Mouse (Mus musculus): ENCODE data around the gene Car12. TPM values are rescaled to one million over a fixed set of nuclear protein-coding genes. Genes with fewer than 3 reads are reported as not detected.

Gene Car12
- polyA plus RNA-seq, 2 experiments, result 0.10 to 0.17 TPM

DNA sequence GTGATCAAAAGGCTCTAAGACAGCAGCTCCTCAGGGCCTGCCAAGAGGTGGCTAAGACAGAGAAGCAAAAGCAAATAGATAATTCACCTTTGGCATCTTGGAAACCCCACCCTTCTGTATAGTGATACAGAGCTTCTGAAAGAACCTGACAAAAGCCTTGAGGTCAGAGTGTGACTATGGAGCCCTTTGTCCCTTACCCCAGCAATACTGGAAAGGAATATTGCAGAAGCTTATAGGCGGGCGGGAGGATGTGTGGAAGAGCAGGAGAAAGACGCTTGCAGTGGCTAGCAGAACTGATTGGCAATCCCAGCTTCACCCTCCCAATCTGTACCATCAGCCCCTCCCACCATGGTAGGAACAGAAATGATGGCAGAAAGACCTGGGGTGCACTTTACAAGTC, 22.5 kb downstream of the Car12 start:
- DNase-seq (ENCODE audit: low read depth in 3 of 3, low spot score in 3 of 3), result no peak
- no peak overlapping the region for H3K4me3 ChIP-seq (ENCODE audit: insufficient read depth in 1 of 2, low read depth in 2 of 2, low read length in 2 of 2)
- H3K27ac ChIP-seq, result no peak overlapping the region
- 69% methylated on average over 3 of the region's 3 CpGs for WGBS (ENCODE audit: insufficient replicate concordance)
- TF ChIP-seq CTCF (IDR thresholded peaks at IDR 0.05; ENCODE audit: low read depth) (no peak), EP300 (IDR thresholded peaks at IDR 0.05; ENCODE audit: low read depth) (no peak)
- no peak overlapping the region for H3K4me2 ChIP-seq (ENCODE audit: low read depth)
- H3K9me3 ChIP-seq (ENCODE audit: control insufficient read depth, low read length), result no peaks in the 10 kb centered on the region
- H3K9ac ChIP-seq (replicated peaks), result no peak overlapping the region
- H3K36me3 ChIP-seq (replicated peaks; ENCODE audit: control insufficient read depth, insufficient read depth, low read depth), result no peaks in the 10 kb centered on the region
- peaks cover 0 to 7% of the 10 kb centered on the region in 2 experiments; a peak in 2 of 4 replicates for H3K4me1 ChIP-seq (replicated peaks; ENCODE audit: control insufficient read depth in 2 of 2, insufficient read depth in 2 of 2, low read length in 1 of 2)
- no peaks in the 10 kb centered on the region for H3K27me3 ChIP-seq (ENCODE audit: control insufficient read depth, insufficient read depth, low read length)
- ATAC-seq (ENCODE audit: insufficient read depth), result no peak

DNA sequence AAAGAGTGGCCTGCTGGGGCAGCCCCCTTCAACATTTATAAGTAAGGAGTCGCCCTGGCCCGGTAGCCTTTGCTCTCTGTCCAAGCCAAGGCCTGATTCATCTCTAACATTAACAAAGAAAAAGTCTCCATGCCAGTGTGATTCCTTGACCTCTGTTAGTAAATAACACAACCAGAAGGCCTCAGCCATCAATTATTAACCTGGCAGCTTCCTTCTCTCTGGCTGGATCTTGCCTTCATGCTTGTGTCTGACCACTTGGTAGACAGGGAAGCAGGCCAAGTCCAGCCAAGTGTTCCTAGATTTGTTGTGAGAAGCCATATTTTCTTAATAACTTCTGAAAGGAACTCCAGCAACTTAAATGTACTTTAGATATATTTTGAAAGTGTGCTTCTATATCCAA, 23.1 kb downstream of the Car12 start:
- H3K9me3 ChIP-seq (ENCODE audit: control insufficient read depth, low read length), result no peaks in the 10 kb centered on the region
- TF ChIP-seq EP300 (IDR thresholded peaks at IDR 0.05; ENCODE audit: low read depth), result no peak
- no peak for TF ChIP-seq CTCF (IDR thresholded peaks at IDR 0.05; ENCODE audit: low read depth)
- H3K27me3 ChIP-seq (ENCODE audit: control insufficient read depth, insufficient read depth, low read length), result no peaks in the 10 kb centered on the region
- no peak overlapping the region for H3K4me3 ChIP-seq (ENCODE audit: insufficient read depth in 1 of 2, low read depth in 2 of 2, low read length in 2 of 2)
- no peaks in the 10 kb centered on the region for H3K36me3 ChIP-seq (replicated peaks; ENCODE audit: control insufficient read depth, insufficient read depth, low read depth)
- no peak overlapping the region for H3K4me2 ChIP-seq (ENCODE audit: low read depth)
- 62% methylated on average over 2 of the region's 2 CpGs for WGBS (ENCODE audit: insufficient replicate concordance)
- no peak overlapping the region for H3K9ac ChIP-seq (replicated peaks)
- ATAC-seq (ENCODE audit: insufficient read depth), result no peak
- H3K4me1 ChIP-seq (replicated peaks; ENCODE audit: control insufficient read depth in 2 of 2, insufficient read depth in 2 of 2, low read length in 1 of 2), result peaks cover 0 to 7% of the 10 kb centered on the region in 2 experiments; a peak in 2 of 4 replicates
- no peak overlapping the region for H3K27ac ChIP-seq
- no peak for DNase-seq (ENCODE audit: low read depth in 3 of 3, low spot score in 3 of 3)

DNA sequence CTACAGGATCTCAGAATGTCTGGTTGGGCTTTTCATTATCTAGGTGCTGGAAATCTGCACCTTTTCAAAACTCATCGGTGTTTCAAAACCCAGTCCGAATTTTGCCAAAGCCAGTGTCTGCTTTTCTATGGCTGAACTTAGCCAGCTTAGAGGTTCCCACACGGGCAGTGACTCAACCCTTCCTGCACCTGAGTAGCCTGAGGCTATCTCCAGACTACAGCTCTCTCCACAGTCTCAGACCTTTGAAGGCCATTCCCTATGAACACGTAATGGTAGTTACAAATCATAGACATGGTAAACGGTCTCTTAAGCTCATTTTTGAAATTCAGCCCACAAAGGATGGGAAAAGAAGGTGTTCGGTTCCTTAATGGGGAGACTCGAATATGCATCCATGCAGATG, 26.0 kb downstream of the Car12 start:
- Histone ChIP-seq H3K4me2 (ENCODE audit: low read depth) (no peak overlapping the region), H3K27ac (no peak overlapping the region), H3K36me3 (replicated peaks; ENCODE audit: control insufficient read depth, insufficient read depth, low read depth) (no peaks in the 10 kb centered on the region), H3K4me3 (ENCODE audit: insufficient read depth in 1 of 2, low read depth in 2 of 2, low read length in 2 of 2) (no peak overlapping the region), H3K9me3 (ENCODE audit: control insufficient read depth, low read length) (no peaks in the 10 kb centered on the region), H3K27me3 (ENCODE audit: control insufficient read depth, insufficient read depth, low read length) (no peaks in the 10 kb centered on the region), H3K4me1 (replicated peaks; ENCODE audit: control insufficient read depth in 2 of 2, insufficient read depth in 2 of 2, low read length in 1 of 2) (peaks cover 0 to 2% of the 10 kb centered on the region in 2 experiments; a peak in 1 of 4 replicates), H3K9ac (replicated peaks) (no peak overlapping the region)
- no peak for DNase-seq (ENCODE audit: low read depth in 3 of 3, low spot score in 3 of 3)
- no peak for ATAC-seq (ENCODE audit: insufficient read depth)
- TF ChIP-seq EP300 (IDR thresholded peaks at IDR 0.05; ENCODE audit: low read depth), result no peak
- no peak for TF ChIP-seq CTCF (IDR thresholded peaks at IDR 0.05; ENCODE audit: low read depth)
- WGBS (ENCODE audit: insufficient replicate concordance), result 60% methylated on average over 7 of the region's 7 CpGs

DNA sequence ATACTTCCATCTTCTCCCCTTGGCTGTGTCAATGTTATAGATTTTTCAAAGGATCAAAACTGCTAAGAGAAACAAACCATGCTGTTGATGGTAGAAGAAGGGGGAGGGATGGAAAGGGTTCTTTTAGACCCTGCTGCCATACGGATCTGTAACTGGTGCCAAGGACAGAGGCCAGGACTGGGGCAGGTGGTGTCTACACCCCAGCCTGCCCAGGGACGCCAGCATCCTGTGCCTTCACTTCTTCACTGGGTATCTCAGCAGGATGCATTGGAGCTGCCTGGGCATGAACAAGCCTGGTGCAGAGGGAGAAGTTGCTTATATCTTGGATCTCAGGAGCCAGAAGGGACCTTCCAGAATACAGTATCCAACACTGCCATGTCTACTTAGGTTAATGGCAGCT, 31.0 kb downstream of the Car12 start:
- H3K27ac ChIP-seq, result no peak overlapping the region
- H3K4me2 ChIP-seq (ENCODE audit: low read depth), result no peak overlapping the region
- ATAC-seq (ENCODE audit: insufficient read depth), result no peak
- no peak overlapping the region for H3K9ac ChIP-seq (replicated peaks)
- H3K4me3 ChIP-seq (ENCODE audit: insufficient read depth in 1 of 2, low read depth in 2 of 2, low read length in 2 of 2), result no peak overlapping the region
- no peaks in the 10 kb centered on the region for H3K9me3 ChIP-seq (ENCODE audit: control insufficient read depth, low read length)
- TF ChIP-seq EP300 (IDR thresholded peaks at IDR 0.05; ENCODE audit: low read depth), result no peak
- no peak for TF ChIP-seq CTCF (IDR thresholded peaks at IDR 0.05; ENCODE audit: low read depth)
- no peaks in the 10 kb centered on the region for H3K27me3 ChIP-seq (ENCODE audit: control insufficient read depth, insufficient read depth, low read length)
- H3K4me1 ChIP-seq (replicated peaks; ENCODE audit: control insufficient read depth in 2 of 2, insufficient read depth in 2 of 2, low read length in 1 of 2), result no peaks in the 10 kb centered on the region
- no peak for DNase-seq (ENCODE audit: low read depth in 3 of 3, low spot score in 3 of 3)
- 73% methylated on average over 2 of the region's 2 CpGs for WGBS (ENCODE audit: insufficient replicate concordance)
- H3K36me3 ChIP-seq (replicated peaks; ENCODE audit: control insufficient read depth, insufficient read depth, low read depth), result no peaks in the 10 kb centered on the region

DNA sequence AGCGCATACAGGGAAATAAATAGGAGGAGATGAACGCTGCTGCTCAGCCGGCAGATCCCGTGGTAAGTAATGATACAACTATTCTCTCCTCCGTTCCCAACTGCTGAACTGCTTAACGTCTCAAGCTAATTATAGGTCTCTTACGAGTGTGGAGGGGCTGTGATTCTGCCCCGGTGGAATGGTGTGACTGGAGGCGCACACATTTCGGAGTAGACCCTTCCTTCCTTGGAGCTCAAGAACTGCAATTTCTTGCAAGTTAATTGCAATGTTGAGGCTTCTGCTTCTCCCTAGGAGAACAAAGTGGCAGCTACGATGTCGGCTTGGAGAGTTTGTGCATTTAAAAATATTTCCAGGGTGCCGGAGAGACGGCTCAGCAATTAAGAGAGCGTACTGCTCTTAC, 34.9 kb downstream of the Car12 start:
- ATAC-seq (ENCODE audit: insufficient read depth), result no peak
- DNase-seq (ENCODE audit: low read depth in 3 of 3, low spot score in 3 of 3), result no peak

More for the DNA sequence above, 34.9 kb downstream of the Car12 start:
- Histone ChIP-seq H3K36me3 (replicated peaks; ENCODE audit: control insufficient read depth, insufficient read depth, low read depth) (no peaks in the 10 kb centered on the region), H3K27me3 (ENCODE audit: control insufficient read depth, insufficient read depth, low read length) (no peaks in the 10 kb centered on the region), H3K4me2 (ENCODE audit: low read depth) (no peak overlapping the region), H3K9ac (replicated peaks) (no peak overlapping the region), H3K4me3 (ENCODE audit: insufficient read depth in 1 of 2, low read depth in 2 of 2, low read length in 2 of 2) (no peak overlapping the region), H3K9me3 (ENCODE audit: control insufficient read depth, low read length) (no peaks in the 10 kb centered on the region), H3K4me1 (replicated peaks; ENCODE audit: control insufficient read depth in 2 of 2, insufficient read depth in 2 of 2, low read length in 1 of 2) (no peaks in the 10 kb centered on the region), H3K27ac (no peak overlapping the region)
- no peak for TF ChIP-seq CTCF (IDR thresholded peaks at IDR 0.05; ENCODE audit: low read depth)
- TF ChIP-seq EP300 (IDR thresholded peaks at IDR 0.05; ENCODE audit: low read depth), result no peak
- WGBS (ENCODE audit: insufficient replicate concordance), result 70% methylated on average over 15 of the region's 15 CpGs
